Mouse (Mus musculus) frontal cortex, postnatal 36 days (tissue): Measurements from ENCODE around the gene Cux2.

Experiments used
- DNase-seq, 2 experiments: peaks; one replicate each; pipeline ENCODE4 v3.0.0; 2022; ENCODE audit warnings: low spot score in 2 of 2

Cux2 gene

GRCm38 (mm10) chr5:122059060-122060017, 9.4 kb upstream of the Cux2 start:
- peak in 1 of 2 experiments; percentile 45 for DNase-seq

- DNase-seq: no peak
Measured at GRCm38 (mm10) chr5:122057622-122058021, 7.7 kb upstream of the Cux2 start.

GRCm38 (mm10) chr5:122056557-122056956, 6.7 kb upstream of the Cux2 start:
- DNase-seq: no peak

GRCm38 (mm10) chr5:122054130-122054843, 4.4 kb upstream of the Cux2 start:
- peak in 1 of 2 experiments; percentile 37 for DNase-seq

DNA sequence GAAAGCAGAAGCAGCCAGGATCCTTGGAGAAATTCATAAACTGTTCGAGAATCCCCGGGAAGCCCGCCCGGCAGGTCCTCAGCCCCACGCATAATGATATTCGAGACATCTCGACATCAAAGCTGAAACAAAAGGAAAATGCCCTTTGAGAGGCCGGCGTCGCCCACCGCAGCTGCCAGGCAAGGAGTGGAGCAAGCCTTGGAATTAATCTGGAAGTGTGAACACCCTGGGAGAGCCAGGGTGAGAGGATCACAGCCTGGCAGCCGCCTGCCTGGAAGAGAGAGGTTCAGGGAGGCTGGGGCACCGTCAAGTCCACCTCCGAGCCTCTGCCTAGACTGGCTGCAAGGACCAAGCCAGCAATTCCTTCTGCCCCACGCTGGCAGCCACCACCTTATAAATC, 3.7 kb upstream of the Cux2 start:
- no peak for DNase-seq

DNA sequence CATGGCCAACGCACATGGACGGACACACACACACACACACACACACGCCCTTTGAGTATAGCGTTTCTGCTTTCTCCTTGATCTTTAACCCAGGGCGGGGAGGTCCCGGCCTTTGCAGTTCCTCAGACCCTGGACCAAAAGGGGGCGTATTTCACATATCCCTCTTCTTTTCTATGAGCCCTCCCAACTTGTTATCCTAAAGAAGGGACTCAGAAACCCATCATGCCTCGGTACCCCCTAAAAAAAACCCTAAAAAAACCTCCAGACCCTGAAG, 867 bp upstream of the Cux2 start:
- DNase-seq: no peak

DNA sequence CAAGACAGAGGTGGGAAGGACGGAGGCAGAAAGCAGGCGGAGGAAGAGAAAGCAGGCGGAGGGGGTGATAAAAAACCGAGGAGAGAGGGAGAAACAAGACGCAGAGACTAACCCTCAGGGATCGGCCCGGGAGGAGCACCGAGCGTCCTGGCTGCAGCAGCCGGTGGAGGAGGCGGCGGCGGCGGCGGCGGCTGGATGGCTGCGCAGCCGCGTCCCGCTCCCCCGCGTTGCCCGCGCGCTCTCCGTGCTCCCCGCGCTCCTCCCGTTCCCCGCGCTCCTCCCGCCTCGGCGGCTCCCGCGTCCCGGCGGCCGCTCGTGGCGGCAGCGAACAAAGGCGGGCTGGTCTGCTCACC, 262 bp downstream of the Cux2 start:
- DNase-seq: peak in 1 of 2 experiments; percentile 51

- peak in 1 of 2 experiments; percentile 31 for DNase-seq
Measured at GRCm38 (mm10) chr5:122048686-122049663, 927 bp downstream of the Cux2 start.

DNA sequence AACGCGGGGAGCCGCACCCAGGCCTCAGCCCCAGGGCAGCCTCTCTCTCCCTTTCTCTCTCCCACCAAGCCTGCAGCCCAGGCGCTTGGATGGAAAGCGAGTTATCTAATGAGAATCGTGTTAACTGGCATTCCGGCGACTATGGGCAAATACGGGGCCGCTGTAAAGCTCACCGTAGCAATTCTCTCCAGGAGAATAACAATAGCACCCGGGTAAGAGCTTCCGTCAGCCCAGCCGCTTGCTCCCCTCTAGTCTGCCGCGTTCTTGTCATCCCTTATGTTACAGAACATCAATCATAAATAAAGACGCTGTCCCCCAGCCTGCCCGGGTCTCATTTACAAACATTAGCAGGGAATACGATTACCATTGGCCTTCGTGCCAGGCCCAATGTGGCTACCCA, 1.6 kb downstream of the Cux2 start:
- no peak for DNase-seq

DNA sequence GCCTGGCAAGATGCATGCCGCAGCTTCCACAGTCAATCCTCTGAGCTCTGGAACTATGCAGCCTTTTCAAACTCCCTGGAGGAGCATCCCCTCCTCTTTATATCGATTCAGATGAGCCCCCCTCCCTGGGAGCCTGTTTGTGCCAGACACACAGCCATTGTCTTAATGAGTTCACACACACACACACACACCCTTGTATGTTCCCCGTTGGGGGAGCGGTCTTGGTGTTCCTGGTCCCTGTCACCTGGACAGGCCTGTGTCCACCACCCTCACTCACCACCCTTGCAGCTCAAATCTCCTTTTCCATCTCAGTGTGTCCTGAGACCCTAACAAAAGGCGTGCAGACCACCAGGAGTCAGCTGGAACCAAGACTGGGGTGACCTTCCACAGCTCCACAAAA, 2.1 kb downstream of the Cux2 start:
- DNase-seq: no peak

DNA sequence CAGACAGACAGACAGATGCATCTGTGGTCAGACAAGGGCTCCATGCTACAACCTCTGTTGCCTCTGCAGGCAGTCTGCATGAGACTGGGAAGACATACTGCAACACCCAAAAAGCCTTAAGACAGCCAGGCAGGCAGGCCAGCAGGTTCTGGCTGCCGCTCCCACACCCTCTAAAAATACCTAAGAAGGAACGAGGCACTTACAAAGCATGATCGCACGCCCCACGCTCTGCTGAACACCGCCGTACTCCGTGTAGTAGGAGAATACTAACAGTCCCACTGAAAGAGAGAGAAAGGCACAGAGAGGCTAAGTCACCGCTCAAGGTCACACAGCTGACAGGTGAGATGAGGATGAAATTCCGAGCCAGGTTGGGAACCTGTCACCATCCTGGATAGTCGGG, 6.3 kb downstream of the Cux2 start:
- DNase-seq: peak; percentile 63 to 79

DNA sequence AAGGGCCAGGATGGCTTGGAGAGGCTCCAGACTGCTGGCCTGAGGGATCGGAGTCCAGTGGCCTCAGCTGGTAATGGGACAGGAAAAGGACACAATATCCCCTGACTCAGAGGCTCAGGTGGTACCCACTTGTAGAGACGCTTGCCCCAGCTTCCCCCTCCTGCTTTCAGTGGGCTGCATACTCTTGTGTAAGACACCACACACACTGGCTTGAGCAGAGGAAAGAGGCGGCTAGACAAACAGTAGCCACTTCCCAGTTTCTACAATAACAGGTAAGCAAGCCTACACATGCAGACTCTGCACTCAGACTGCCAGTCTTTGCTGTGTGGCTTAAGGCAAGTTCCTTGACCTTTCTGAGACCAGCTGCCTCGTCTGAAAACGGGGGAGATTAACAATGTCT, 14.6 kb downstream of the Cux2 start:
- DNase-seq: no peak

- DNase-seq: no peak
Measured at GRCm38 (mm10) chr5:122033167-122033478, 16.8 kb downstream of the Cux2 start.

DNA sequence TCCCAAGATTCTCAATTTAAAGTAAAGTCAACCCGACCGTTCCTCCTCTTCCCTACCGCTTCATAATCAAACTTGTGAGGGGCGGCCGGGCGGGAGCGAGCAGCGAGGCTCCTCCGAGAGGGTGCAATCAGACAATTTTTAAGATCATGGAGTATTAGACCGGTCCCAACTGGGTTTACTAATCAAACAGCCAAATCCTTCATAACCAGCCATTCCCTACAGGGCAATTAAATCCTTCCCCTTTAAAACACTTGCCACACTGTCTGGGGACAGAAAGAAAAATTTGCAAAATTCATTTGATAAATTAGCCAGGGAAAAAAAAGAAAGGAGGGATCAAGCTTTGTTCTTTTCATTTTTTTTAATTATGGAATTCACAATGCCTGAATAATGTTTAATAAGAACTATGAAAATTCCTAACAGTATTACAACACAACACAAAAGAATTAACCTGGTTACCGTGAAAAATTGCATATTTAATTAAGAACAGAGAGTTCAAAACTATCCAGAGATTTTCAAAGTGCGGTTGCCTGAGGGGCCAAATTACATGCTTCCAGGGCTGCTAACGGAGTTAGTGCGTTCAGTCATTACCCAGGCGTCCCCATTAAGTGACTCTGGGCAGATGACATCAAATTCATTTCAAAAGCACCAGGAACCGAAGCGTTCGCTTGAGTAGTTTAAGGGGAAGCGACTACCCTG, 17.3 kb downstream of the Cux2 start:
- no peak for DNase-seq

DNA sequence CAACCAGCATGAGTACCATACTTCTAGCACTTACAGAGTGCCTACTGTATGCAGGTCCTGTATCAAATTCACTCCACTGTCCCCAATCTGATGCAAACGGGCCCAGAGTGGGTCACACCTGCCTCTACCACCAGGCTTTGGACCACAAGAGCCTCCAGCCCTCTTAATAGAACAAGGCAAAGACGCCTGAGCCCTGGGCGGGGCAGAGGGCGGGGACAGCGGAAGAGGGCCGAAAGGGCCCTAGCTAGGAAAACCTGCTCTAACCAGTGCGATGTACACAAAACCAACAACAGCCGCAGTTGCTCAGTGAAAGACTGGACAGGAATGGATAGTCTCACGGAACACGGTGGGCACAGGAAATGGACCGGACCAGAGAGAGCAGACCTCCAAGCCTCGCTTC, 18.8 kb downstream of the Cux2 start:
- no peak for DNase-seq

GRCm38 (mm10) chr5:122030640-122031039, 19.3 kb downstream of the Cux2 start:
- DNase-seq: no peak

- no peak for DNase-seq
Measured at GRCm38 (mm10) chr5:122026771-122027170, 23.1 kb downstream of the Cux2 start.

DNA sequence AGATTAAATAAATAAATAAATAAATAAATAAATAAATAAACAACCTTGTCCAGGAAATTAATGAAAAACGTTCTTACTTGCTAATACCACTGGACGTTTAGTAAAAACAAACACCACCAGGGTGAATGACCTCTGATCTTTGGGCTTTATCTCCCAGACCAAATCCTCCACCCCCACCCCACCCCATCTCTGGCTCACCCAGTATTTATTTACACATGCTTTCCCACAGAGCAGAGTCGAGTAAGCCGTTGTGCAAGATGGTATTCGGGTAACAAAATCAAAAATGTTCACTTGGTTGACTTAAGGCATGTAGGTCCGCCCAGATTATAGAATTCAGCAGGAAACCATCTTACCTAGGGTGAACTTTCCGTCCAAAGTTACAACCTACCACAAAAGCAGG, 23.6 kb downstream of the Cux2 start:
- no peak for DNase-seq

GRCm38 (mm10) chr5:122025117-122025516, 24.8 kb downstream of the Cux2 start:
- no peak for DNase-seq

DNA sequence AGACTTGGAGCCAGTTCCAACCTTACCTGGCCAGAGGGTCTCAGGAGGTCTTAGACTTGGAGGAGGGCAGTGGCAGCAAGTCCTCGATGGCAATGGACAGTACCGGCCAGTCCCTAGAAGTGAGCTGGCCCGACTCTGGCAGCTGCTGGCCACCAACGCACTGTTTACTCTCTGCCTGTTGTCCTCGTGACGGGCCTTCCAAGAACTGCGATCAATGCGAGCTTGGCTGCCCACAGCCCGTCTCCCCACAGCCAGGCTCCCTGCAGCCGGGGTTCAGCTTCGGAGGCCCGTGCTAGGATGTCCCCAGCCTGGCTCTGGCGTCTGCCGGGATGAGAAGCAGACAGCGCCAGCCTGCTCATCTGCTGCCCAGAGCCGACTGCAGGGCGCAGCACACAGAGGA, 30.6 kb downstream of the Cux2 start:
- DNase-seq: no peak

DNA sequence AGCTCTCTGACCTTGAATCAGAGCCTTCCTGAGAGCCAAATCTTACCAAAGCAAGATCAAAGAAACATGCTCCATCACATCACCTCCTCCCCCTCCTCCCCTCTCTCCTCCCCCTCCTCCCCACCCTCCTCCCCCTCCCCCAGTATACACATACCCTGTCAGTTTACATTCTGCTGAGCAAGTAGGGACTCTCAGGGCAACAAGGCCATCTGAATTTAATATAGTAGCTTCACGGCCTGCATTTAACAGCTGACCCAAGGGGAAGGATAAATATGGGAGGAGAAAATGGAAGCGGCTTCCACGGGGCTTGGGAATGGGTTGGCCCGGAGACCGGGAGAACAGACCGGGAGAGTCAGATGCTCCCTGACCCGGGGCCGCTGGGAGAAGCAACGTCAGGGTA, 32.1 kb downstream of the Cux2 start:
- DNase-seq: no peak

DNA sequence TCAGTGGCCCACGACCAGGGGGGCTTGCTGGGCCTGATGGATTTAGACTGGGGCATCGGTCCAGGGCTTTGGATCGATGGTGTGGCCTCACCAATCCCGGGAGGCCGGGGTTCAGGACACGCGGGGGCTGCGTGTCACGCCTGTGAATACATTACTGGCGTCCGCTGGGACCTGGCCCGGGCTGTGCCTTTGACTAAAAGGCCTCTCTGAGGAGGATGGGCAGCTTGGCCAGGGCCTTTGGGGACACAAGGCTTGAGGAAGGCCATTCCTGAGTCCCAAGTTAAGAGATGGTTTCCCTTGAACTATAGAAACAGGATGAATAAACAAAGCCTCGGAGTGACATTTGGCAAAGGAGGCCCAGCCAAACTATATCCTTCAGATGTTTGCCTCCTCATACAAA, 32.6 kb downstream of the Cux2 start:
- DNase-seq: no peak
